Mouse (Mus musculus) stomach, embryonic 16.5 days (tissue): ENCODE measurements around the gene Muc4. TPM values are rescaled to one million over a fixed set of nuclear protein-coding genes. Genes with fewer than 3 reads are reported as not detected.

ENCODE experiments used
- ATAC-seq: fragments of 200-750 bp; cut with Nextera tagmentation; 2 replicates; pipeline ENCODE4 v1.8.0; 2017; ENCODE audit warnings: moderate number of reproducible peaks, moderate TSS enrichment; ENCODE audit not compliant: insufficient read depth, low FRiP score
- H3K27ac ChIP-seq: fragments of 300-500 bp; sonication (generic); 2 replicates; pipeline ENCODE4 v1.5.1; 2014; ENCODE audit warnings: low read length
- H3K27me3 ChIP-seq: fragments of 300-500 bp; sonication (generic); 2 replicates; pipeline ENCODE4 v1.6.1; 2014; ENCODE audit warnings: low read length, control low read depth, mixed read lengths; ENCODE audit not compliant: control insufficient read depth, insufficient read depth
- H3K36me3 ChIP-seq: fragments of 300-500 bp; sonication (generic); 2 replicates; pipeline ENCODE4 v1.6.1; 2014; ENCODE audit warnings: low read length; ENCODE audit not compliant: control insufficient read depth, insufficient read depth
- H3K4me1 ChIP-seq: fragments of 300-500 bp; sonication (generic); 2 replicates; pipeline ENCODE4 v1.6.1; 2014; ENCODE audit warnings: low read length, control low read depth, mixed read lengths; ENCODE audit not compliant: control insufficient read depth, insufficient read depth
- H3K4me2 ChIP-seq: fragments of 300-500 bp; sonication (generic); 2 replicates; pipeline ENCODE4 v1.6.1; 2014; ENCODE audit warnings: low read depth, low read length, mixed read lengths
- H3K4me3 ChIP-seq: fragments of 300-500 bp; sonication (generic); replicated peaks from 2 replicates; pipeline ENCODE4 v1.5.1; 2014; ENCODE audit warnings: mild to moderate bottlenecking, low read length
- H3K9ac ChIP-seq: fragments of 300-500 bp; sonication (generic); 2 replicates; pipeline ENCODE4 v1.6.1; 2014; ENCODE audit warnings: low read length
- H3K9me3 ChIP-seq: fragments of 300-500 bp; sonication (generic); replicated peaks from 2 replicates; pipeline ENCODE4 v1.6.1; 2016; ENCODE audit warnings: low read length, control low read depth; ENCODE audit not compliant: control insufficient read depth
- WGBS: fragments of 180-500 bp; shearing (Covaris S2); extraction: QIAGEN DNeasy Blood & Tissue Kit; methylation state at CpG from one replicate; pipeline ENCODE4 v1.1.7; 2014; 5-methylcytosine and 5-hydroxymethylcytosine counted together
- polyA plus RNA-seq: library from polyadenylated mRNA; unstranded; fragments of >200 nt; fragmentation: Nextera tagmentation; extraction: Ambion mirVana; gene quantifications from 2 replicates; pipeline ENCODE4 v1.2.1, GENCODE M21; 2015

Gene Muc4
- polyA plus RNA-seq, 1 experiment from 2014 or later = 5.6 TPM

DNA sequence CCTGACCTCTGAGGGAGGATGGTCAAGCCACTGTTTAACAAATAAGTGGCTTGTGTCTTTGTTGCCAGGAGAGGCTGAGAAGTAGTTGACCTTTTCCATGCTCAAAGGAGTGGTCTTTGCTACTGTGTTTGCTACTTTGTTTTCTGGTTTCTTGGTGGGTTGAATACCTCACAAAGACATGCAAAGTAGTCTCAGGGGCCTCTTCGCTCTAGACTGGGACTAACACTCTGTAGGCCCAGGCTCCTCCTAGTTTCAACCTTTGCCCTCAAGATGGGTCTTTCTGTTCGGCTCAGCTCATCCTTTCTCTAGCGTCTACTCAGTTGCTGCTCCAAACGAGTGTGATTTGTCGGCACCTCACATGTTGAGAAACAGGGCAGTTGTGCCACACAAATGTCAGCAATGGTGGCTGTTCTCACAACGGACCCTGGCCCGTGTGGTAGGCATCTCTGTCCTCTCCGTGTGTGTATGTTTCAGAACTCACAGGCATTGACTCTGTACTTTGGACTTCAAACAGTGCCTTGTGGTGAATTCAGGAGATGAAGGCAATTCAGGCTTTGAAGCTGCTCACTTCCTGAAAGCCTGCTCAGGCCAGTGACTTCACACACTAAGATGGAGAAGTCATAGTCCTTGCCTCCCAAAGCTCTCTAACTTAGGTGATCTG lies 4.4 kb downstream of the Muc4 start:
- no peak for ATAC-seq
- Histone ChIP-seq H3K36me3 (no peaks in the 10 kb centered on the region), H3K4me1 (peaks cover 5% of the 10 kb centered on the region; the same call in 1 of the 2 replicates), H3K9me3 (no peaks in the 10 kb centered on the region), H3K4me3 (no peak overlapping the region), H3K27me3 (no peaks in the 10 kb centered on the region), H3K4me2 (no peak overlapping the region), H3K9ac (no peak overlapping the region), H3K27ac (no peak overlapping the region)
- 69% methylated on average over 8 of the region's 8 CpGs for WGBS

DNA sequence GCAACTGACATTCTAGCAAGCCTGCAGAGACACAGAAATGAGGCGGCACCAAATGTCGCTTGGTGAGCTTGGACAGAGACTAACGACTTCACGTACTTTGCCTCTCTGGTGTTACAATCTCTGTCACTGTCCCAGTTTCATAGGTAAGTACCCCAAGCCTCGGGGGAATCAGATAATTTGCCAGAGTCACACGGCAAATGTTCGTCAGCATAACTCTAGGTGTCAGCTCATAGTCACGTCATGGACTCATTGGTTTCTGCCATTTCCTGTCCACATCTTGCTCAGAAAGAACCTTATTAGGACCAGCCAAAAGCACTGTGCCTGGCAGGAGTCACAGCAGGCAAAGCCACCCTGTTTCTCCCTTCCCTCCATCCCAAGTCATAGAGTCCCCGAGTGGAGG lies 5.7 kb downstream of the Muc4 start:
- ATAC-seq = no peak
- WGBS = 78% methylated on average over 9 of the region's 9 CpGs
- no peak overlapping the region for H3K4me3 ChIP-seq
- no peaks in the 10 kb centered on the region for H3K9me3 ChIP-seq
- no peaks in the 10 kb centered on the region for H3K27me3 ChIP-seq
- H3K4me2 ChIP-seq = no peak overlapping the region
- no peaks in the 10 kb centered on the region for H3K36me3 ChIP-seq
- H3K27ac ChIP-seq = no peak overlapping the region
- H3K9ac ChIP-seq = no peak overlapping the region
- H3K4me1 ChIP-seq = peaks cover 8% of the 10 kb centered on the region

DNA sequence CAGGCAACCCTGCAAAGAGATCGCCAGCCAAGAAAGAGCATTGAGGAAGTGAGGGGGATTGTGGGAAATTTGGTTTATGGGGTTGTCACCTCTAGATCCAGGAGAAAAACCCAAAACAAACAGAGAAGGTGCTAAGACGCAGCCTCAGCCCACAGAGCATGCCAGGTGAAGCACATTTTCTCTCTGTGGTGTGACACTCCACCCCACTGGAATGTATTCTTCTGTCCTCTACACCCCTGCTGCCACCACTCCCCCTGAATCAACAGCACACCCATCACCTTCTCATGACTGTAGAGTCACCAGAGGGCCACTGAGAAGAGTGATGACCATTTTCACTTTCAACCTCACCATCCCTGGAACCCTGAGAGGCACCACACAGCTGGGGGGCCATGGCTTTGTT lies 7.0 kb downstream of the Muc4 start:
- no peaks in the 10 kb centered on the region for H3K27me3 ChIP-seq
- ATAC-seq = peak; percentile 45; the same call in 1 of the 2 replicates
- peaks cover 8% of the 10 kb centered on the region for H3K4me1 ChIP-seq
- no peaks in the 10 kb centered on the region for H3K9me3 ChIP-seq
- no peak overlapping the region for H3K4me2 ChIP-seq
- H3K27ac ChIP-seq = peak overlapping the region; percentile 49; the same call in 1 of the 2 replicates
- no peaks in the 10 kb centered on the region for H3K36me3 ChIP-seq
- 63% methylated on average over 2 of the region's 2 CpGs for WGBS
- no peak overlapping the region for H3K9ac ChIP-seq
- H3K4me3 ChIP-seq = no peak overlapping the region

GRCm38 (mm10) chr16:32745852-32746251 lies 10.2 kb downstream of the Muc4 start:
- H3K4me1 ChIP-seq = peaks cover 3% of the 10 kb centered on the region; the same call in 1 of the 2 replicates
- H3K9me3 ChIP-seq = no peaks in the 10 kb centered on the region
- ATAC-seq = peak; percentile 88
- peak overlapping the region; percentile 76 for H3K27ac ChIP-seq
- H3K4me3 ChIP-seq = no peak overlapping the region
- no peaks in the 10 kb centered on the region for H3K36me3 ChIP-seq
- no peaks in the 10 kb centered on the region for H3K27me3 ChIP-seq
- WGBS = 51% methylated on average over 6 of the region's 6 CpGs
- no peak overlapping the region for H3K4me2 ChIP-seq
- no peak overlapping the region for H3K9ac ChIP-seq

DNA sequence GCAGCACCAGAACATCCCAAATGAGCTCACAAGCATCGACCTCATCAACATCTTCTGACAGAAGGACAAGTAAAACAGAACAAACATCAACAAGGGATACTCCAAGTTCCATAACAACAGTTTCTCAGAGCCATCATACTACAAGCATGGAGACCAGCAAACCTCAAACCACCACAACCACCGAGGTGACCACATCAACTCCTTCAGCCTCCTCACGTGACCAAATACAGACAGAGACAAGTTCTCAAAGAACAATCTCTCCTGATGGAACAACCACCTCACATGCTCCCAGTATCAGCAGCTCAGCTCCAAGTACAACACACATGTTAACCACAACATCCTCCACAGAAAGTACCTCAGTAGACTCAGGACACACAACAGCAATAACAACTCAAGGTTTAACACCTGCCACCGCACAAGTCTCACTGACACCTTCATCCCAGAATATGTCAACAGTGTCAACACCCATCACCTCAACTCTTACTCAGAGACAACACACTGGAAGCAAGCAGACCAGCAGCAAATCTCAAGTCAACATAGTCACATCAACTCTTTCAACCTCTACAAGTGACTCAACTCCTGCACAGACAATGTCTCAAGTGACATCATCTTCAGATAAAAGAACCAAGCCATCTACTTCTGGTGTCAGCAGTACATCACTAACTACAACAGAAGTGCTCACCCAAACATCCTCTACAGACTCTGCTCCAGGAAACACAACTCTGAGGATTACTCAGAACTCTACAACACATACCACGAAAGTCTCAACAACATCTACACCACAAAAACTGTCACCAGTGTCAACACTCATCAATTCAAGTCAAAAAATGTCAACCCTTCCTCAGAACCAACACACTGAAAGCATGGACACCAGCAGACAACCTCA lies 14.8 kb downstream of the Muc4 start:
- 84% methylated on average over 5 of the region's 5 CpGs for WGBS
- Histone ChIP-seq H3K36me3 (no peaks in the 10 kb centered on the region), H3K4me2 (no peak overlapping the region), H3K27ac (no peak overlapping the region), H3K27me3 (no peaks in the 10 kb centered on the region), H3K4me1 (peaks cover 3% of the 10 kb centered on the region; the same call in 1 of the 2 replicates), H3K4me3 (no peak overlapping the region), H3K9ac (no peak overlapping the region), H3K9me3 (no peaks in the 10 kb centered on the region)
- ATAC-seq = no peak

DNA sequence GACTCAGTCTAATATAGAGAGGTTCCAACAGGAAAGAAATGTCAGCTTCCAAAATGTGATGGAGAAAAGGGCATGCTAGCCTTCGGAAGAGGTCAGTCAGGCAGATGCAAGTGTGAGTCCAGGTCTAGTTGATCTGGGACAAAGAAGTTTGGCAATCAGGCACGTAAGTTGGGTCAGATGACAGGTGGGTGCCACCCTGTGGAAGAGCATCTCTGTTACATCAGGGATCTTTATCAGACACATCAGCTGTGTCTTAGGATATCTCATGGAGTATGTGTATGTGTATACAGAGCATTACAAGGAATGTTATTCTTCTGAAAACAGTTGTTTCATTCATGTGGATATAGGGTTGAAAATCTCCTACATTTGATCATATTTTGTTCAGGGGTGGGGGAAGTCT lies 28.9 kb downstream of the Muc4 start:
- H3K9me3 ChIP-seq = no peaks in the 10 kb centered on the region
- ATAC-seq = no peak
- no peak overlapping the region for H3K4me2 ChIP-seq
- H3K27ac ChIP-seq = no peak overlapping the region
- 92% methylated on average over 2 of the region's 2 CpGs for WGBS
- no peaks in the 10 kb centered on the region for H3K36me3 ChIP-seq
- no peak overlapping the region for H3K4me3 ChIP-seq
- H3K9ac ChIP-seq = no peak overlapping the region
- H3K27me3 ChIP-seq = no peaks in the 10 kb centered on the region
- H3K4me1 ChIP-seq = no peaks in the 10 kb centered on the region

DNA sequence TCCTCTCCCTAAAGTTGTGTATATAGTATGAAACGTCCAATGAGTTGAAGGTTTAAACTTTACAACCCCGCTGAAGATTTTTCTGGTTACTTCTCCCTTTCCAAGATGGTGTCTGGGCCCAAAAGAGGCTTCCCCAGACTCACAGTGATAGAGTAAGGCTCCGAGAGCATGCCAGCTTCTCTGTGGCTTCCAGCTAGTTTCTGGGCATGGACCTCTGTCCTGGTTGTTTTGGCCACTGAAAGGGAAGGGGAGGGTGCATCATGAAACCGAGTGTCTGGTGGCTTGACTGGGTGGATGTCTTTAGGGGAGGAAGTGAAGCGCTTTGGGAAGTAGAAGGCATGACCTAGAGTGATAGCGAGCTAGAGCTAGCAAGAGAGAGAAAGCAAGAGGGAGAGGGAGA lies 29.3 kb downstream of the Muc4 start:
- ATAC-seq = no peak
- H3K4me3 ChIP-seq = no peak overlapping the region
- H3K9me3 ChIP-seq = no peaks in the 10 kb centered on the region
- no peaks in the 10 kb centered on the region for H3K27me3 ChIP-seq
- 69% methylated on average over 6 of the region's 6 CpGs for WGBS
- no peaks in the 10 kb centered on the region for H3K36me3 ChIP-seq
- no peak overlapping the region for H3K4me2 ChIP-seq
- no peaks in the 10 kb centered on the region for H3K4me1 ChIP-seq
- no peak overlapping the region for H3K9ac ChIP-seq
- H3K27ac ChIP-seq = no peak overlapping the region

DNA sequence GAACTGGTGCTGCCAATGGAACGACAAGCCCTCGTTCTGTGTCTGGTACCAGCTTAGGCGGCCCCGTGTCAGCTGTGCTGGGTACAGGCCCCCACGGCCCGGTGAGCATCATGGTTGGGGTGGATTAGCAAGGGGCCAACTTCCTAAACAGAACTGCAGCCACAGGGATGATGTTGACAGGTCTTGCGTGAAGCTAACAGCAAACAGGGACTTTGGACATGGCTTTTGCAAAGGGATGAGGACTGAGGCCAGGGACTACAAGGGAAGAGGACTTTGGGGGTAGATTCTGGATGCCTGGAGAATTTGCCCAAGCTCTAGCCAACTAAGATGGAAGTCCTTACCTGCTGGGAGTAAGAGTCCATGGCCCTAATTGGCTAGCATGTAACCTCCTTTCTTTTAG lies 31.2 kb downstream of the Muc4 start:
- Histone ChIP-seq H3K4me3 (no peak overlapping the region), H3K4me2 (no peak overlapping the region), H3K4me1 (no peaks in the 10 kb centered on the region), H3K9me3 (no peaks in the 10 kb centered on the region), H3K27me3 (no peaks in the 10 kb centered on the region), H3K27ac (no peak overlapping the region), H3K9ac (no peak overlapping the region), H3K36me3 (no peaks in the 10 kb centered on the region)
- ATAC-seq = no peak
- WGBS = 93% methylated on average over 7 of the region's 7 CpGs

- WGBS = 83% methylated on average over 10 of the region's 10 CpGs
- Histone ChIP-seq H3K4me1 (no peaks in the 10 kb centered on the region), H3K27me3 (no peaks in the 10 kb centered on the region), H3K36me3 (no peaks in the 10 kb centered on the region), H3K9ac (no peak overlapping the region), H3K9me3 (no peaks in the 10 kb centered on the region), H3K27ac (no peak overlapping the region), H3K4me2 (no peak overlapping the region), H3K4me3 (no peak overlapping the region)
- ATAC-seq = no peak
These were observed 41.0 kb downstream of the Muc4 start for GRCm38 (mm10) chr16:32776676-32777075.
